Mouse (Mus musculus): Measurements from ENCODE around the gene Angptl2.

GRCm38 (mm10) chr2:33207069-33207468 lies 8.8 kb upstream of the Angptl2 start:
- TF ChIP-seq CTCF (IDR thresholded peaks at IDR 0.05) (no peak), EP300 (IDR thresholded peaks at IDR 0.05) (no peak)

Data from lung, postnatal 0 days (tissue).